Mouse (Mus musculus) heart, adult 2 months (tissue): Measurements from ENCODE around the gene Cript.

ENCODE experiments used
- CTCF ChIP-seq: fragments of 200-600 bp; IDR thresholded peaks from 2 replicates; pipeline ENCODE4 v1.8.1; 2022; ENCODE audit warnings: antibody characterized with exemption, mild to moderate bottlenecking, moderate library complexity
- POLR2A ChIP-seq: fragments of 200-500 bp; IDR thresholded peaks from 2 replicates; pipeline ENCODE4 v1.6.1; 2011; ENCODE audit warnings: mild to moderate bottlenecking, low read depth, low read length, control low read depth; ENCODE audit not compliant: insufficient read depth

- TF ChIP-seq CTCF (no peak), POLR2A (no peak)
Measured at GRCm38 (mm10) chr17:87073470-87073869, 48.1 kb downstream of the Cript start.
